Mouse (Mus musculus): ENCODE results near the gene Rab11fip3. TPM values are rescaled to one million over a fixed set of nuclear protein-coding genes. Genes with fewer than 3 reads are reported as not detected.
"Not testable (repeated sequence)": the region's sequence is repeated elsewhere in the genome, so short reads cannot be mapped to it uniquely, and the experiment has no call there.

The Rab11fip3 gene
- polyA plus RNA-seq (2015; fragmentation: Nextera tagmentation; extraction: Ambion mirVana), result 8.2 and 13.6 TPM in 2 replicates

DNA sequence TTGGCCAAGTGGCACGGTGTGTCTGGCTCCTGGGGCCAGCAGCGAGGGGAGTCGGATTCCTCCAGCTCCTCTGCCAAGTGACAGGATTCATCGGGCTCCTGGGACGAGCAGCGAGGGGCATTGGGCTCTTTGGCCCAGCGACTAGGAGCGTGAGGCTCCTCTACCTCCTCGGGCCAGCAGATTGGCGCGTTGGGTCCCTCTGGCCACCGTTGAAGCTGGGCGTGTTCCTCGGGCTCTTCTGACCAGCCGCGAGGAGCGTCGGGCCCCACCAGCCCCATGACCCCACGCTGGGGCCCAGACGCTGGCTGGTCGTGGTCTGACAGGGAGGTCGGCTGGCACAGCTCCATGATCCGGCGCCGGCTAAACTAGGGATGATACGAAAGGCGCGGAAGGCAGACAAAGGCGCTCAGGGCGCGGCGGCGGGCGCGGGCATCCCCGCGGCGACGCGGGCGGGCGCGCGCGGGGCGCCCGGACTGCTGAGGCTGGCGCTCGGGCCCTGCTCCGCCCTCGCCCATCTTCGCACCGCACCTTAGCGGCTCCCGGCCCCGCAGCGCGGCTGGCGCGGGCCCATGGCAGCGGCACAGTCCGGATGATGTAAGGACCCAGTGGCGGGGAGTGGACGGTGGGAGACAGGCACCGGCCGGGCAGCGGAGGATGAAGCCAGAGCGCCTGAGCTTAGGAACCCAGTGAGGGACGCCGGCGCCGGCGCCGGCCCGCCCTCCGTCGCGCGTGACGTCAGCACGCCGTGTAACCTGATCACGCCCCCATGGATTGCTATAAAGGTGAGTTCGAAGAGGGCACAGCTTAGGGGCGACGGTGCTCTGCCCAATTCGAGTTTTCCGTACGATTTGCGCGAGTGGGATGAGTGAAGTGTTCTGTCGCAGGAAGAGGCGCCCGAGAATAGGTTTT is at the start of gene Rab11fip3:
TSS of gene Rab11fip3 (minus strand) at position 725 of the 909 bp plus-strand sequence.
- Histone ChIP-seq H3K27me3 (ENCODE audit: control insufficient read depth, insufficient read depth, low read length) (peaks cover 5% of the 10 kb centered on the region; the same call in 1 of the 2 replicates), H3K9ac (ENCODE audit: low read length) (peak within 1 kb of the TSS; percentile 90), H3K9me3 (replicated peaks; ENCODE audit: control insufficient read depth, low read length) (no peaks in the 10 kb centered on the region), H3K4me3 (ENCODE audit: low read length) (peak within 1 kb of the TSS; percentile 78), H3K4me1 (ENCODE audit: control insufficient read depth, insufficient read depth, low read length) (peaks cover 38% of the 10 kb centered on the region), H3K36me3 (ENCODE audit: control insufficient read depth, insufficient read depth) (no peaks in the 10 kb centered on the region), H3K27ac (ENCODE audit: low read length) (peak within 1 kb of the TSS; percentile 67), H3K4me2 (ENCODE audit: low read depth, low read length) (peak within 1 kb of the TSS; percentile 99)
- ATAC-seq (replicated peaks; ENCODE audit: extremely low read depth, insufficient read depth, low FRiP score), result peak; percentile 91
- WGBS, result under 1% methylated on average over 84 of the region's 94 CpGs

DNA sequence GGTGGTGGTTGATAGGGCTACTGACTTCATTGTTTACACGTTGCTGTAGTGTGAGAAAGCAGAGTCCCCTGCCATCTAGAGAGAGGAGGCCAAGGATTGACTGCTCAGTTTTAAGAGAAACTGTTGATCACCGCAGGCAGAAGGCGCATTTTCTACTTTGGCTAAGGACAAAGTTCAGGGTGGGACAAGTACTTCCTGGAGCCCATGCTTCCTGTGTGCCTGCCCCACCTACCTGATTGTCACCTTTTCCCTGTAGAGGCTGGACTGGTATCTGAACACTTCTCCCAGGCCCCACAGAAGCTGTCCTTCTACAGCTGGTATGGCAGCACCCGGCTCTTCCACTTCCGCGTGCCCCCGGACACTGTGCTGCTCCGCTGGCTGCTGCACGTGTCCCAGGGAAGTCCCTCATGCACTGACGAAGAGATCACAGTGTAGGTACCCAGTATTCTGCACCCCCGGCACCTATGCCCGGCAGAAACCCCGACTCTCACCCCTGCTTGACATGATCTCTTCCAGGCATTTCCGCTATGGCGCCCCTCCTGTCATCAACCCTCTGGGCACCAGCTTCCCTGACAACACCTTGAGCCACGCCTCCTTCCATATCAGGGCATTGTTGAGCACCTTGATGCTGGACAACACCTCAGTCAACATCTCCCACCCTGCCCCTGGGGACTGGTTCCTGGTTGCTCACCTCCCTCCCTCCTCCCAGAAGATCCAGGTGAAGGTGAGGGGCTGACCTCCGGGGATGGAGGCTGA is 47.3 kb upstream of the Rab11fip3 start:
- Histone ChIP-seq H3K9ac (ENCODE audit: low read length) (no peak overlapping the region), H3K36me3 (ENCODE audit: control insufficient read depth, insufficient read depth) (no peaks in the 10 kb centered on the region), H3K9me3 (replicated peaks; ENCODE audit: control insufficient read depth, low read length) (no peaks in the 10 kb centered on the region), H3K27ac (ENCODE audit: low read length) (no peak overlapping the region), H3K4me3 (ENCODE audit: low read length) (no peak overlapping the region), H3K27me3 (ENCODE audit: control insufficient read depth, insufficient read depth, low read length) (peaks cover 61% of the 10 kb centered on the region), H3K4me1 (ENCODE audit: control insufficient read depth, insufficient read depth, low read length) (peaks cover 10% of the 10 kb centered on the region; the same call in 1 of the 2 replicates), H3K4me2 (ENCODE audit: low read depth, low read length) (no peak overlapping the region)
- no peak for ATAC-seq (replicated peaks; ENCODE audit: extremely low read depth, insufficient read depth, low FRiP score)
- 77% methylated on average over 17 of the region's 17 CpGs for WGBS

DNA sequence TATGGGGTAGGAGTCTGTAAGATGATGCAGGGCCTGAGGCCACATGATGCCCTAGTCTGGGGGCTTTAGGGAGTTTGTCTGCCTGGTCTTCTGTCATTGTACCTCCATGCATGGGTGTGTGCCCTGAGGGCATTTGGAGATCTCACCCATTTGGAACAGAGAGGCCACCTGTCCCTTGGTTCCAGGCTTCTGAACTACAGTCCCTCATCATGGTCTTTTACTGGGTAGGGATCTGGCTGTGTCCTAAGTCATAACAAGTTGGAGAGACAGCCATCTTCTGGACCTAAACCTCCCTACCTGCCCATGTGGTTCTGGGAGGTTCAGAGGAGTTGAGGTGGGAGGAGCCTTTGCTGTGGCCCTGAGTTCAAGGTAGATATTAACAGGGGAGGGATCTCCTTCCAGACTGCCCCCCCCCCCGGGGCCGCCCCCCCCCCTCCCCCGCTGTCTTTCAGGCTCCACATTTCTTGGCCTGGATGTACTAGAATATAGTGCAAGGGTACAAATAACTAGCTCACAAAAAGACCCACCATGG is 46.7 kb upstream of the Rab11fip3 start:
- Histone ChIP-seq H3K36me3 (ENCODE audit: control insufficient read depth, insufficient read depth) (no peaks in the 10 kb centered on the region), H3K9me3 (replicated peaks; ENCODE audit: control insufficient read depth, low read length) (no peaks in the 10 kb centered on the region), H3K4me1 (ENCODE audit: control insufficient read depth, insufficient read depth, low read length) (peaks cover 10% of the 10 kb centered on the region; the same call in 1 of the 2 replicates), H3K4me2 (ENCODE audit: low read depth, low read length) (no peak overlapping the region), H3K9ac (ENCODE audit: low read length) (no peak overlapping the region), H3K27me3 (ENCODE audit: control insufficient read depth, insufficient read depth, low read length) (peaks cover 68% of the 10 kb centered on the region), H3K4me3 (ENCODE audit: low read length) (no peak overlapping the region), H3K27ac (ENCODE audit: low read length) (no peak overlapping the region)
- WGBS, result no CpG with 5 or more reads among the region's 3 CpGs
- ATAC-seq (replicated peaks; ENCODE audit: extremely low read depth, insufficient read depth, low FRiP score), result no peak

DNA sequence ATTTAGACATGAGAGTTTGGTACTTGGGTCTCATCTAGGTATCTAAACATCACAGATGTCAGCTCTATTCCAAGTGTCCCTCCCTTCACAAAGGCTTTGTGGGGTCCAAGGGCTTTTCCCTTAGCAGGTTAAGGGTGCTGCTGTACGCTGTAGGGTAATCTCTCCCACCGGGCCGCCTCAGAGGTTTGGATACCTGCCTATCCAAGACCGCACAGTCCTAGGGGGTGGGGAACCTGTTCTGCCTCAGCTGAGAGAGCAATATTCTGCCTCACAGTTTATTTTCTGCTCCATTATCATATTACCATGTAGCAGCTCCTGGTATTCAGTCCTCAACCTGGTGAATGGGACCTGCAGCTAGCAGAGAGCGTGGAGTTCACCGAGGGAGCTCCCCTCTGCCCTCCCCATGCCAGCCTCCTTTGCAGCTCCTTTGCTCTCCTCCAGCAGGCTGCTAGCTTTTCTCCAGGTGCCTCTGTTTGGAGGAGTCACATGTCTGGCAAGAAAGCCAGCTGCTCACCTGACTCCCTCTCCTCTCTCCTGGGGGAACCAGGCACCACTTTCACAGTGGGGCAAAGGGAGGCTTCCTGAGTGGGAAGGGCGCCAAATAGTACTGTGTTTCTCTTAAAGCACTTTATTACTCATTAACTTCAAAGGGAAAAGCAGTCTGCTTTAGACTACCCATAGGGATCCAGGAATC is 46.0 kb upstream of the Rab11fip3 start:
- H3K9ac ChIP-seq (ENCODE audit: low read length), result no peak overlapping the region
- H3K9me3 ChIP-seq (replicated peaks; ENCODE audit: control insufficient read depth, low read length), result no peaks in the 10 kb centered on the region
- WGBS, result 71% methylated on average over 7 of the region's 7 CpGs
- H3K4me2 ChIP-seq (ENCODE audit: low read depth, low read length), result no peak overlapping the region
- H3K27ac ChIP-seq (ENCODE audit: low read length), result no peak overlapping the region
- H3K4me1 ChIP-seq (ENCODE audit: control insufficient read depth, insufficient read depth, low read length), result peaks cover 10% of the 10 kb centered on the region; the same call in 1 of the 2 replicates
- no peaks in the 10 kb centered on the region for H3K36me3 ChIP-seq (ENCODE audit: control insufficient read depth, insufficient read depth)
- ATAC-seq (replicated peaks; ENCODE audit: extremely low read depth, insufficient read depth, low FRiP score), result no peak
- H3K27me3 ChIP-seq (ENCODE audit: control insufficient read depth, insufficient read depth, low read length), result peaks cover 73% of the 10 kb centered on the region
- no peak overlapping the region for H3K4me3 ChIP-seq (ENCODE audit: low read length)

DNA sequence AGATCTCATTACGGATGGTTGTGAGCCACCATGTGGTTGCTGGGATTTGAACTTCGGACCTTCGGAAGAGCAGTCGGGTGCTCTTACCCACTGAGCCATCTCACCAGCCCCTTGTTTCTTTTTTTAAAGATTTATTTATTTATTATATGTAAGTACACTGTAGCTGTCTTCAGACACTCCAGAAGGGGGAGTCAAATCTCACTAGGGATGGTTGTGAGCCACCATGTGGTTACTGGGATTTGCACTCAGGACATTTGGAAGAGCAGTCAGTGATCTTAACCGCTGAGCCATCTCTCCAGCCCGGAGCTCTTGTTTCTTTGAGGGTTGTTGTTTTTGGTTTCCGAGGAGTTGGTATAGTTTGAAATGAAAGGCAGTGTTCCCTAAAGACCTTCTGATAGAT is 45.1 kb upstream of the Rab11fip3 start:
- H3K9ac ChIP-seq (ENCODE audit: low read length); H3K9me3 ChIP-seq (replicated peaks; ENCODE audit: control insufficient read depth, low read length); H3K36me3 ChIP-seq (ENCODE audit: control insufficient read depth, insufficient read depth); H3K4me3 ChIP-seq (ENCODE audit: low read length); H3K4me2 ChIP-seq (ENCODE audit: low read depth, low read length); H3K4me1 ChIP-seq (ENCODE audit: control insufficient read depth, insufficient read depth, low read length); H3K27ac ChIP-seq (ENCODE audit: low read length); ATAC-seq (replicated peaks; ENCODE audit: extremely low read depth, insufficient read depth, low FRiP score): not testable (repeated sequence)
- WGBS, result 62% methylated on average over 7 of the region's 7 CpGs
- H3K27me3 ChIP-seq (ENCODE audit: control insufficient read depth, insufficient read depth, low read length), result peaks cover 73% of the 10 kb centered on the region

DNA sequence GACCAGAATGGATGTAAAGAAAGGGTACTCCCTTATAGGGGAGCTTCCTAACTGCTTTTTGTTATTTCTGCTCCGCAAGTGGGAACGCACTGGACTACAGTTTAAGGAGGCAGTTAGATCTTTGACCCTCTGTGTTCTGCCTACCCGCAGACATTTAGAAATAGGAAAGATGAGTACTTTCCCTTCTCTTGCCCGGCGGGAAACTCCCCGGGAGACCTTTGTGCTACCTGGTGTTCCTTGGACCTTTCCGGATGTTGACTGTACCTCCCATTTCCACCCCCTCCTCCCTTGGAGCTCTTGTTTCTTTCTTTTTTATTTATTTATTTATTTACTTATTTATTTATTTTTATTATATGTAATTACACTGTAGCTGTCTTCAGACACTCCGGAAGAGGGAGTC is 44.7 kb upstream of the Rab11fip3 start:
- Histone ChIP-seq H3K4me1 (ENCODE audit: control insufficient read depth, insufficient read depth, low read length) (peaks cover 7% of the 10 kb centered on the region; the same call in 1 of the 2 replicates), H3K27ac (ENCODE audit: low read length) (no peak overlapping the region), H3K27me3 (ENCODE audit: control insufficient read depth, insufficient read depth, low read length) (peaks cover 73% of the 10 kb centered on the region), H3K4me3 (ENCODE audit: low read length) (peak overlapping the region; percentile 72), H3K9ac (ENCODE audit: low read length) (no peak overlapping the region), H3K36me3 (ENCODE audit: control insufficient read depth, insufficient read depth) (no peaks in the 10 kb centered on the region), H3K4me2 (ENCODE audit: low read depth, low read length) (peak overlapping the region; percentile 86), H3K9me3 (replicated peaks; ENCODE audit: control insufficient read depth, low read length) (no peaks in the 10 kb centered on the region)
- 13% methylated on average over 8 of the region's 8 CpGs for WGBS
- no peak for ATAC-seq (replicated peaks; ENCODE audit: extremely low read depth, insufficient read depth, low FRiP score)

DNA sequence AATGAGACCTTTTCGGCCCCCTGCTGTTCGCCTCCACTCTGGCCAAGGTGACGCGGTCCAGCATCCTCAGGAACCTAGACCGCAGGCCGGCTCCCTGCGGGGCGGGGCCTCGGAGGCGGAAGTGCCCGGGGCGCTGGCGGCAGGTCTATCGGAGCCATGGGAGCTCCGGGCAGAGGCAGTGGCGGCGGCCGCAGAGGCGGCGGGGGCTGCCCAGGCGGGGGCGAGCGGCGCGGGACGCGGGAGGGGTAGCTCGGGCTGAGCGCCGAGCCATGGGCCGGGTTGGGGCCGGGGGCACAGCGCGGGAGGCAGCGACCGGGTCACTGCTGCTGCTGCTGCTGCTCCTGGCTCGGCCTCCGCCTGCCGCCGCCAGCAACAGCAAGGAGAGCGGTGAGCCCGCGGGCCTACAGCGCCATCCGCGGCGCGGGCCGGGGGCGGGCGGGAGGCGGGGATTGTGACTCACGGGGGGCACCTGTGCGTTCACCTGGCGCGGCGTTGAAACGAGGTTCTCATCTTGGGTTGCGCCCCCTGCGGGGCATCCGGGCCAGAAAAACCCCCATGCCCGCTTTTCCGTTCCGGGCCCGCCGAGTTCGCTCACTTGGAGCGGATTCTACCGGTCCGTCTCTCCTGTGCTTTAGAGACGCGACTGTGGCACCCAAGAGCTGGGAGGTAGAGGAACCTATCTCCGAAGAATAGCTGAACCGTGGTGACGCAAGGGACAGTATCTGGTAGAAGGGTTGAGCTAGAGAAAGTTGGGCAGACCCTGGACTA is 44.0 kb upstream of the Rab11fip3 start, which contains the start of gene Tmem8:
TSS of gene Tmem8 (plus strand) at position 119 of the 768 bp plus-strand sequence.
- Histone ChIP-seq H3K9me3 (replicated peaks; ENCODE audit: control insufficient read depth, low read length) (no peaks in the 10 kb centered on the region), H3K4me2 (ENCODE audit: low read depth, low read length) (peak within 1 kb of the TSS; percentile 86), H3K9ac (ENCODE audit: low read length) (peak within 1 kb of the TSS; percentile 75), H3K27me3 (ENCODE audit: control insufficient read depth, insufficient read depth, low read length) (peaks cover 73% of the 10 kb centered on the region), H3K36me3 (ENCODE audit: control insufficient read depth, insufficient read depth) (no peaks in the 10 kb centered on the region), H3K4me1 (ENCODE audit: control insufficient read depth, insufficient read depth, low read length) (peaks cover 7% of the 10 kb centered on the region; the same call in 1 of the 2 replicates), H3K4me3 (ENCODE audit: low read length) (peak within 1 kb of the TSS; percentile 72), H3K27ac (ENCODE audit: low read length) (no peak within 1 kb of the TSS)
- WGBS, result under 1% methylated on average over 75 of the region's 75 CpGs
- peak; percentile 69 for ATAC-seq (replicated peaks; ENCODE audit: extremely low read depth, insufficient read depth, low FRiP score)

DNA sequence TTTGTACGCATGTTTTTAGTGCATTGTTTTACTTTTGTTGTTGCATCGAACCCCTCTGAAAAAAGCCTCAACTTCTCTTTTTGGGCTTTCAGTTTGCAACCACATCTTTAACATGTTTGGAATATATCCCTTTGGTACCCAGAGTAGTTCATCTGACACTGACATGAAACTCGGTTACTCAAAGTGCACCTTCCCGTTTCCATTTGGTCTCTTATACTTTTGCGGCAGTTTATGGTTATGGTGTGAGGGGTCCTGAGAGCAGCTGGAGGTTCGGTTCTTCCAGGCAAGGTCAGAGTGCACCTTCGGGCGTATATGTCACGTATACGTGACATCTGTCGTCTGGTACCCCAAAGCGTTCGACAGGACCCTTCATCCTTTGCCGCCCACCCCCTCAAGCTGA is 43.4 kb upstream of the Rab11fip3 start:
- no peaks in the 10 kb centered on the region for H3K9me3 ChIP-seq (replicated peaks; ENCODE audit: control insufficient read depth, low read length)
- no peaks in the 10 kb centered on the region for H3K36me3 ChIP-seq (ENCODE audit: control insufficient read depth, insufficient read depth)
- H3K27me3 ChIP-seq (ENCODE audit: control insufficient read depth, insufficient read depth, low read length), result peaks cover 68% of the 10 kb centered on the region
- H3K9ac ChIP-seq (ENCODE audit: low read length), result peak overlapping the region; percentile 75
- H3K4me2 ChIP-seq (ENCODE audit: low read depth, low read length), result peak overlapping the region; percentile 86
- H3K4me1 ChIP-seq (ENCODE audit: control insufficient read depth, insufficient read depth, low read length), result peaks cover 7% of the 10 kb centered on the region; the same call in 1 of the 2 replicates
- peak overlapping the region; percentile 72 for H3K4me3 ChIP-seq (ENCODE audit: low read length)
- 20% methylated on average over 14 of the region's 14 CpGs for WGBS
- ATAC-seq (replicated peaks; ENCODE audit: extremely low read depth, insufficient read depth, low FRiP score), result no peak
- no peak overlapping the region for H3K27ac ChIP-seq (ENCODE audit: low read length)

Data from heart, embryonic 16.5 days (tissue).